Mouse (Mus musculus): Measurements from ENCODE around the gene Etl4.

- no peak for TF ChIP-seq CTCF (IDR thresholded peaks at IDR 0.05)
- TF ChIP-seq POLR2A (IDR thresholded peaks at IDR 0.05; ENCODE audit: insufficient read depth, low read depth, low read length) = no peak
Observed at GRCm38 (mm10) chr2:20748481-20748880, 838.9 kb downstream of the Etl4 start.

Data from heart, adult 2 months (tissue).